Mouse (Mus musculus): ENCODE results near the gene Abca6. TPM values are rescaled to one million over a fixed set of nuclear protein-coding genes. Genes with fewer than 3 reads are reported as not detected.

The Abca6 gene
- total and polyA plus RNA-seq, 3 experiments, result 1.5 to 6.5 (median 4.0) TPM

- WGBS, result 93% methylated on average over 11 of the region's 11 CpGs
- H3K36me3 ChIP-seq (ENCODE audit: control insufficient read depth, insufficient read depth, low read length), result no peaks in the 10 kb centered on the region; the same call in 1 of the 2 replicates
- H3K27me3 ChIP-seq (ENCODE audit: control insufficient read depth, insufficient read depth, low read length), result no peaks in the 10 kb centered on the region
- H3K79me2 ChIP-seq (replicated peaks; ENCODE audit: control insufficient read depth, insufficient read depth, low read length), result no peaks in the 10 kb centered on the region
- DNase-seq, result no peak
- no peak overlapping the region for H3K27ac ChIP-seq
- no peak overlapping the region for H3K9ac ChIP-seq (ENCODE audit: low read depth, low read length)
- H3K4me3 ChIP-seq, result no peak overlapping the region
- no peak for TF ChIP-seq EP300 (IDR thresholded peaks at IDR 0.05; ENCODE audit: insufficient read depth, low read depth, low read length)
- no peak for TF ChIP-seq CTCF (IDR thresholded peaks at IDR 0.05)
- TF ChIP-seq POLR2A (IDR thresholded peaks at IDR 0.05; ENCODE audit: insufficient read depth, low read depth, low read length), result no peak
- intact Hi-C loops (cut with DNase I), result no loop called here
- peaks cover 1% of the 10 kb centered on the region; the same call in 1 of the 2 replicates for H3K4me1 ChIP-seq (ENCODE audit: control insufficient read depth, insufficient read depth, low read length)
Measured at GRCm38 (mm10) chr11:110155985-110156384, 95.6 kb downstream of the Abca6 start.

GRCm38 (mm10) chr11:110147640-110148039 is 103.9 kb downstream of the Abca6 start:
- no peak overlapping the region for H3K9ac ChIP-seq (ENCODE audit: low read depth, low read length)
- TF ChIP-seq POLR2A (IDR thresholded peaks at IDR 0.05; ENCODE audit: insufficient read depth, low read depth, low read length), result no peak
- TF ChIP-seq EP300 (IDR thresholded peaks at IDR 0.05; ENCODE audit: insufficient read depth, low read depth, low read length), result no peak
- no peak for TF ChIP-seq CTCF (IDR thresholded peaks at IDR 0.05)
- no peak overlapping the region for H3K27ac ChIP-seq
- DNase-seq, result no peak
- WGBS, result 86% methylated on average over 5 of the region's 5 CpGs
- no peaks in the 10 kb centered on the region for H3K4me1 ChIP-seq (ENCODE audit: control insufficient read depth, insufficient read depth, low read length)
- H3K4me3 ChIP-seq, result no peak overlapping the region
- no peaks in the 10 kb centered on the region for H3K79me2 ChIP-seq (replicated peaks; ENCODE audit: control insufficient read depth, insufficient read depth, low read length)
- H3K27me3 ChIP-seq (ENCODE audit: control insufficient read depth, insufficient read depth, low read length), result no peaks in the 10 kb centered on the region
- no peaks in the 10 kb centered on the region for H3K36me3 ChIP-seq (ENCODE audit: control insufficient read depth, insufficient read depth, low read length)
- intact Hi-C loops (cut with DNase I), result no loop called here

DNA sequence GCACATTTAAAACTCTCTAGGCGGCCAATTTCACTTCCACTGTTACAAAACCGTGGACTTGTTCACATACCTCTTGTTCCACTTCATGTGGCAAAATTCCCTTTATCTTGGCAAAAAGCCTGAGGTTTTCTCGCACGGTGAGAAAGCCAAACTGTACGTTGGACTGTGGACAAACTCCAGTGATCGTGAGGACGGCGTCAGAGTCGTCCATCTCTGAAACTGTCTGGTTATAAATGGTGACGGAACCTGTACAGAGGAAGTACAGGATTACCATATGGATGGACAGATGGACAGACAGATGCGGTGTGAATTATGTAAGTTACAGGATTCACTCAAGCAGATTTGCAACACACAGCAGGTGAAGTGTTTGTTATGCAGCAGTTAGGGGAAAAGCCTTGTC is 106.2 kb downstream of the Abca6 start:
- H3K36me3 ChIP-seq (ENCODE audit: control insufficient read depth, insufficient read depth, low read length), result no peaks in the 10 kb centered on the region
- intact Hi-C loops (cut with DNase I), result no loop called here
- no peak overlapping the region for H3K9ac ChIP-seq (ENCODE audit: low read depth, low read length)
- 75% methylated on average over 11 of the region's 11 CpGs for WGBS
- H3K4me1 ChIP-seq (ENCODE audit: control insufficient read depth, insufficient read depth, low read length), result no peaks in the 10 kb centered on the region
- no peak overlapping the region for H3K27ac ChIP-seq
- TF ChIP-seq EP300 (IDR thresholded peaks at IDR 0.05; ENCODE audit: insufficient read depth, low read depth, low read length) (no peak), POLR2A (IDR thresholded peaks at IDR 0.05; ENCODE audit: insufficient read depth, low read depth, low read length) (no peak), CTCF (IDR thresholded peaks at IDR 0.05) (no peak)
- no peaks in the 10 kb centered on the region for H3K79me2 ChIP-seq (replicated peaks; ENCODE audit: control insufficient read depth, insufficient read depth, low read length)
- no peak for DNase-seq
- no peaks in the 10 kb centered on the region for H3K27me3 ChIP-seq (ENCODE audit: control insufficient read depth, insufficient read depth, low read length)
- no peak overlapping the region for H3K4me3 ChIP-seq

- Histone ChIP-seq H3K4me3 (no peak overlapping the region), H3K27me3 (ENCODE audit: control insufficient read depth, insufficient read depth, low read length) (no peaks in the 10 kb centered on the region), H3K27ac (no peak overlapping the region), H3K9ac (ENCODE audit: low read depth, low read length) (no peak overlapping the region), H3K79me2 (replicated peaks; ENCODE audit: control insufficient read depth, insufficient read depth, low read length) (no peaks in the 10 kb centered on the region), H3K36me3 (ENCODE audit: control insufficient read depth, insufficient read depth, low read length) (0 out of 2 replicates have a peak, but pooled peaks cover 2% of the 10 kb centered on the region), H3K4me1 (ENCODE audit: control insufficient read depth, insufficient read depth, low read length) (no peaks in the 10 kb centered on the region; the same call in 1 of the 2 replicates)
- WGBS, result 51% methylated on average over 5 of the region's 5 CpGs
- intact Hi-C loops (cut with DNase I), result no loop called here
- no peak for TF ChIP-seq POLR2A (IDR thresholded peaks at IDR 0.05; ENCODE audit: insufficient read depth, low read depth, low read length)
- no peak for TF ChIP-seq CTCF (IDR thresholded peaks at IDR 0.05)
- TF ChIP-seq EP300 (IDR thresholded peaks at IDR 0.05; ENCODE audit: insufficient read depth, low read depth, low read length), result no peak
- no peak for DNase-seq
Measured at GRCm38 (mm10) chr11:110130760-110131159, 120.8 kb downstream of the Abca6 start.

Other genes starting within 250 kb of the Abca6 start
- gene Abca8a, start 155.8 kb downstream of the Abca6 start, total RNA-seq (2021), result 10 to 100 TPM; 32.7 to 37.5 TPM
- gene Abca8a, start 155.8 kb downstream of the Abca6 start, polyA plus RNA-seq (2012; rRNA removed), result 32.6 and 49.9 TPM in 2 replicates
- 10 to 100 TPM in 1 of 2 experiments, 1 to 10 TPM in 1; 9.3 to 12.5 TPM for gene Abca9, start 83.6 kb downstream of the Abca6 start, total RNA-seq (2021)
- 3.0 and 8.1 TPM in 2 replicates for gene Abca9, start 83.6 kb downstream of the Abca6 start, polyA plus RNA-seq (2012; rRNA removed)
- 1 to 10 TPM; 6.7 to 9.1 TPM for gene Abca5, start 85.9 kb upstream of the Abca6 start, total RNA-seq (2021)
- gene Abca5, start 85.9 kb upstream of the Abca6 start, polyA plus RNA-seq (2012; rRNA removed), result 1.2 and 2.3 TPM in 2 replicates
- 1 to 10 TPM; 3.8 TPM for gene Map2k6, start 147.3 kb upstream of the Abca6 start, total RNA-seq (2021)
- gene Map2k6, start 147.3 kb upstream of the Abca6 start, polyA plus RNA-seq (2012; rRNA removed), result 4.1 and 5.5 TPM in 2 replicates

Measured in heart, adult 2 months (tissue).